Mouse (Mus musculus) limb, embryonic 13.5 days (tissue): ENCODE data around the gene Pml. TPM values are rescaled to one million over a fixed set of nuclear protein-coding genes. Genes with fewer than 3 reads are reported as not detected.

ENCODE experiments used
- ATAC-seq: fragments of 200-750 bp; cut with Nextera tagmentation; 2 replicates; pipeline ENCODE4 v1.8.0; 2017; ENCODE audit warnings: low read depth, moderate number of reproducible peaks, moderate TSS enrichment; ENCODE audit not compliant: low FRiP score
- H3K27ac ChIP-seq: fragments of 300-500 bp; sonication (generic); 2 replicates; pipeline ENCODE4 v1.5.1; 2015; ENCODE audit warnings: inconsistent platforms, mild to moderate bottlenecking, moderate library complexity
- H3K27me3 ChIP-seq: fragments of 300-500 bp; sonication (generic); 2 replicates; pipeline ENCODE4 v1.6.1; 2015; ENCODE audit warnings: mild to moderate bottlenecking, inconsistent platforms
- H3K36me3 ChIP-seq: fragments of 300-500 bp; sonication (generic); 2 replicates; pipeline ENCODE4 v1.6.1; 2015; ENCODE audit warnings: inconsistent platforms, mild to moderate bottlenecking, moderate library complexity
- H3K4me1 ChIP-seq: fragments of 300-500 bp; sonication (generic); 2 replicates; pipeline ENCODE4 v1.6.1; 2015; ENCODE audit warnings: inconsistent platforms
- H3K4me2 ChIP-seq: fragments of 300-500 bp; sonication (generic); replicated peaks from 2 replicates; pipeline ENCODE4 v1.6.1; 2015; ENCODE audit warnings: inconsistent platforms, mild to moderate bottlenecking, moderate library complexity
- H3K4me3 ChIP-seq: fragments of 300-500 bp; sonication (generic); 2 replicates; pipeline ENCODE4 v1.5.1; 2015; ENCODE audit warnings: moderate library complexity, mild to moderate bottlenecking, inconsistent platforms
- H3K9ac ChIP-seq: fragments of 300-500 bp; sonication (generic); 2 replicates; pipeline ENCODE4 v1.6.1; 2015; ENCODE audit warnings: mild to moderate bottlenecking, inconsistent platforms
- H3K9me3 ChIP-seq: fragments of 300-500 bp; sonication (generic); 2 replicates; pipeline ENCODE4 v1.6.1; 2016; ENCODE audit warnings: inconsistent platforms
- WGBS: fragments of 180-500 bp; shearing (Covaris S2); methylation state at CpG from one replicate; pipeline ENCODE4 v1.1.7; 2015; 5-methylcytosine and 5-hydroxymethylcytosine counted together
- polyA plus RNA-seq: library from polyadenylated mRNA; unstranded; fragments of >200 nt; fragmentation: Nextera tagmentation; extraction: Ambion mirVana; gene quantifications from 2 replicates; pipeline ENCODE4 v1.2.1, GENCODE M21; 2015

Gene Pml
- polyA plus RNA-seq, 1 experiment from 2014 or later, result 18.2 TPM

GRCm38 (mm10) chr9:58250322-58250721 is 736 bp upstream of the Pml start:
- peaks cover 45% of the 10 kb centered on the region for H3K4me1 ChIP-seq
- no peaks in the 10 kb centered on the region for H3K9me3 ChIP-seq
- 79% methylated on average over 8 of the region's 8 CpGs for WGBS
- no peaks in the 10 kb centered on the region for H3K27me3 ChIP-seq
- H3K4me3 ChIP-seq, result peak overlapping the region; percentile 62
- peak overlapping the region; percentile 76 for H3K9ac ChIP-seq
- no peak for ATAC-seq
- peak overlapping the region; percentile 95 for H3K27ac ChIP-seq
- H3K36me3 ChIP-seq, result no peaks in the 10 kb centered on the region
- H3K4me2 ChIP-seq, result peak overlapping the region; percentile 79

GRCm38 (mm10) chr9:58248746-58249413 is 706 bp downstream of the Pml start:
- no peaks in the 10 kb centered on the region for H3K9me3 ChIP-seq
- no peak for ATAC-seq
- H3K36me3 ChIP-seq, result no peaks in the 10 kb centered on the region
- WGBS, result 33% methylated on average over 7 of the region's 7 CpGs
- peak overlapping the region; percentile 95 for H3K27ac ChIP-seq
- peak overlapping the region; percentile 79 for H3K4me2 ChIP-seq
- peak overlapping the region; percentile 76 for H3K9ac ChIP-seq
- H3K4me3 ChIP-seq, result peak overlapping the region; percentile 62
- H3K27me3 ChIP-seq, result no peaks in the 10 kb centered on the region
- H3K4me1 ChIP-seq, result peaks cover 50% of the 10 kb centered on the region

- peak overlapping the region; percentile 77; the same call in 1 of the 2 replicates for H3K27ac ChIP-seq
- peak overlapping the region; percentile 68 for H3K9ac ChIP-seq
- H3K4me1 ChIP-seq, result peaks cover 61% of the 10 kb centered on the region
- ATAC-seq, result peak; percentile 69; the same call in 1 of the 2 replicates
- no peaks in the 10 kb centered on the region for H3K36me3 ChIP-seq
- H3K9me3 ChIP-seq, result no peaks in the 10 kb centered on the region
- no peaks in the 10 kb centered on the region for H3K27me3 ChIP-seq
- peak overlapping the region; percentile 67 for H3K4me2 ChIP-seq
- 11% methylated on average over 25 of the region's 25 CpGs for WGBS
- H3K4me3 ChIP-seq, result peak overlapping the region; percentile 39
Observed at GRCm38 (mm10) chr9:58247064-58247759, 2.4 kb downstream of the Pml start.

- H3K4me2 ChIP-seq, result 0 out of 2 replicates have a peak overlapping the region, but pooled peaks have one; percentile 11
- 59% methylated on average over 4 of the region's 4 CpGs for WGBS
- no peak overlapping the region for H3K9ac ChIP-seq
- ATAC-seq, result no peak
- H3K27ac ChIP-seq, result no peak overlapping the region
- no peaks in the 10 kb centered on the region for H3K27me3 ChIP-seq
- no peaks in the 10 kb centered on the region for H3K9me3 ChIP-seq
- no peaks in the 10 kb centered on the region for H3K36me3 ChIP-seq
- no peak overlapping the region for H3K4me3 ChIP-seq
- H3K4me1 ChIP-seq, result peaks cover 72% of the 10 kb centered on the region
Observed at GRCm38 (mm10) chr9:58246083-58246591, 3.4 kb downstream of the Pml start.

- ATAC-seq, result no peak
- H3K9me3 ChIP-seq, result no peaks in the 10 kb centered on the region
- 0 out of 2 replicates have a peak, but pooled peaks cover 3% of the 10 kb centered on the region for H3K36me3 ChIP-seq
- H3K4me2 ChIP-seq, result no peak overlapping the region
- WGBS, result 89% methylated on average over 6 of the region's 6 CpGs
- H3K4me3 ChIP-seq, result no peak overlapping the region
- no peak overlapping the region for H3K9ac ChIP-seq
- H3K27ac ChIP-seq, result no peak overlapping the region
- H3K4me1 ChIP-seq, result peaks cover 58% of the 10 kb centered on the region
- H3K27me3 ChIP-seq, result no peaks in the 10 kb centered on the region
Observed at GRCm38 (mm10) chr9:58243696-58244095, 5.9 kb downstream of the Pml start.

GRCm38 (mm10) chr9:58242696-58243095 is 6.9 kb downstream of the Pml start:
- Histone ChIP-seq H3K4me1 (peaks cover 49% of the 10 kb centered on the region), H3K36me3 (0 out of 2 replicates have a peak, but pooled peaks cover 3% of the 10 kb centered on the region), H3K27me3 (no peaks in the 10 kb centered on the region), H3K9me3 (no peaks in the 10 kb centered on the region), H3K4me2 (peak overlapping the region; percentile 30), H3K4me3 (no peak overlapping the region), H3K9ac (no peak overlapping the region), H3K27ac (peak overlapping the region; percentile 68; the same call in 1 of the 2 replicates)
- ATAC-seq, result no peak
- WGBS, result 59% methylated on average over 5 of the region's 5 CpGs

GRCm38 (mm10) chr9:58241780-58242485 is 7.7 kb downstream of the Pml start:
- Histone ChIP-seq H3K4me2 (peak overlapping the region; percentile 30), H3K36me3 (0 out of 2 replicates have a peak, but pooled peaks cover 3% of the 10 kb centered on the region), H3K27ac (peak overlapping the region; percentile 68), H3K9ac (0 out of 2 replicates have a peak overlapping the region, but pooled peaks have one; percentile 5), H3K9me3 (no peaks in the 10 kb centered on the region), H3K4me3 (no peak overlapping the region), H3K4me1 (peaks cover 42% of the 10 kb centered on the region), H3K27me3 (no peaks in the 10 kb centered on the region)
- 33% methylated on average over 9 of the region's 9 CpGs for WGBS
- ATAC-seq, result peak; percentile 40; the same call in 1 of the 2 replicates

GRCm38 (mm10) chr9:58234502-58235015 is 15.0 kb downstream of the Pml start:
- peaks cover 16% of the 10 kb centered on the region for H3K4me1 ChIP-seq
- no peak overlapping the region for H3K27ac ChIP-seq
- H3K27me3 ChIP-seq, result no peaks in the 10 kb centered on the region
- no peak overlapping the region for H3K4me2 ChIP-seq
- H3K9ac ChIP-seq, result no peak overlapping the region
- WGBS, result 96% methylated on average over 28 of the region's 28 CpGs
- ATAC-seq, result no peak
- peaks cover 52% of the 10 kb centered on the region for H3K36me3 ChIP-seq
- H3K4me3 ChIP-seq, result no peak overlapping the region
- no peaks in the 10 kb centered on the region for H3K9me3 ChIP-seq

GRCm38 (mm10) chr9:58232374-58232773 is 17.2 kb downstream of the Pml start:
- H3K27me3 ChIP-seq, result no peaks in the 10 kb centered on the region
- peaks cover 74% of the 10 kb centered on the region for H3K36me3 ChIP-seq
- no peak overlapping the region for H3K4me3 ChIP-seq
- H3K27ac ChIP-seq, result peak overlapping the region; percentile 45; the same call in 1 of the 2 replicates
- peaks cover 16% of the 10 kb centered on the region for H3K4me1 ChIP-seq
- H3K9ac ChIP-seq, result peak overlapping the region; percentile 39; the same call in 1 of the 2 replicates
- no peak for ATAC-seq
- no peaks in the 10 kb centered on the region for H3K9me3 ChIP-seq
- no peak overlapping the region for H3K4me2 ChIP-seq
- WGBS, result 50% methylated on average over 5 of the region's 5 CpGs

- H3K4me1 ChIP-seq, result peaks cover 16% of the 10 kb centered on the region
- peak overlapping the region; percentile 45; the same call in 1 of the 2 replicates for H3K27ac ChIP-seq
- no peaks in the 10 kb centered on the region for H3K27me3 ChIP-seq
- no peaks in the 10 kb centered on the region for H3K9me3 ChIP-seq
- peak overlapping the region; percentile 3; the same call in 1 of the 2 replicates for H3K4me2 ChIP-seq
- no peak overlapping the region for H3K4me3 ChIP-seq
- no peak; the same call in 1 of the 2 replicates for ATAC-seq
- WGBS, result 41% methylated on average over 6 of the region's 6 CpGs
- H3K9ac ChIP-seq, result peak overlapping the region; percentile 39; the same call in 1 of the 2 replicates
- H3K36me3 ChIP-seq, result peaks cover 76% of the 10 kb centered on the region
Observed at GRCm38 (mm10) chr9:58231746-58232145, 17.8 kb downstream of the Pml start.

- H3K9ac ChIP-seq, result no peak overlapping the region
- no peak for ATAC-seq
- WGBS, result 94% methylated on average over 9 of the region's 9 CpGs
- no peaks in the 10 kb centered on the region for H3K27me3 ChIP-seq
- H3K4me3 ChIP-seq, result no peak overlapping the region
- H3K4me1 ChIP-seq, result peaks cover 16% of the 10 kb centered on the region
- no peaks in the 10 kb centered on the region for H3K9me3 ChIP-seq
- H3K27ac ChIP-seq, result no peak overlapping the region
- peaks cover 77% of the 10 kb centered on the region for H3K36me3 ChIP-seq
- no peak overlapping the region for H3K4me2 ChIP-seq
Observed at GRCm38 (mm10) chr9:58228777-58229466, 20.7 kb downstream of the Pml start.
